Mouse (Mus musculus): ENCODE results near the gene Slc25a5. TPM values are rescaled to one million over a fixed set of nuclear protein-coding genes. Genes with fewer than 3 reads are reported as not detected.

Gene Slc25a5
- polyA plus RNA-seq (2015; fragmentation: Nextera tagmentation; extraction: Ambion mirVana) = 783 and 885 TPM in 2 replicates

GRCm38 (mm10) chrX:36795424-36796162, at the start of gene Slc25a5:
TSS of gene Slc25a5 (plus strand) at chrX:36795651.
- 21% methylated on average over 41 of the region's 41 CpGs for WGBS
- Histone ChIP-seq H3K4me1 (no peaks in the 10 kb centered on the region), H3K4me3 (replicated peaks) (peak within 1 kb of the TSS; percentile 66), H3K4me2 (peak within 1 kb of the TSS; percentile 59), H3K9ac (peak within 1 kb of the TSS; percentile 64), H3K27me3 (no peaks in the 10 kb centered on the region), H3K36me3 (peaks cover 12% of the 10 kb centered on the region), H3K9me3 (replicated peaks) (no peaks in the 10 kb centered on the region), H3K27ac (peak within 1 kb of the TSS; percentile 92)
- ATAC-seq (replicated peaks; ENCODE audit: low FRiP score) = peak; percentile 94

DNA sequence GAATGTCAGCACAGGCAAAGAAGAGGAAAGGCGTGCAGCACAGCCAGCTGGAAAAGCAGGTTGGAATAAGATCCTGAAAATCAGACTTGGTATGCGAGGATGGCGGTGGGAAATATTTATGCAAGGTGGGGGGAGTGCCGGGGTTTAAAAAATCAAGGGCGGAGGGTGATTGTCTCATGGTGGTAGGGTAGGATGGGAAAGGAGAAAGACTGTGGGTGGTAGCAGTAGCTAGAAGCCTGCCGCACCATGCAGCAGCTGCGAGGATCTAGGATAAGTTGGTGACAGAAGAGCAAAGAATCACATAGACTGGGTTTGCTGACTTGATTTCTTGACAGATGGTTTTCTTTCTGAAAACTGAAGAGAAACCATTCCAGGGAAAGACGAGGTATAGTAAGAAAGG, 48.7 kb upstream of the Slc25a5 start:
- WGBS = 76% methylated on average over 8 of the region's 8 CpGs
- ATAC-seq (replicated peaks; ENCODE audit: low FRiP score) = no peak
- H3K4me1 ChIP-seq = peaks cover 5% of the 10 kb centered on the region; the same call in 1 of the 2 replicates

DNA sequence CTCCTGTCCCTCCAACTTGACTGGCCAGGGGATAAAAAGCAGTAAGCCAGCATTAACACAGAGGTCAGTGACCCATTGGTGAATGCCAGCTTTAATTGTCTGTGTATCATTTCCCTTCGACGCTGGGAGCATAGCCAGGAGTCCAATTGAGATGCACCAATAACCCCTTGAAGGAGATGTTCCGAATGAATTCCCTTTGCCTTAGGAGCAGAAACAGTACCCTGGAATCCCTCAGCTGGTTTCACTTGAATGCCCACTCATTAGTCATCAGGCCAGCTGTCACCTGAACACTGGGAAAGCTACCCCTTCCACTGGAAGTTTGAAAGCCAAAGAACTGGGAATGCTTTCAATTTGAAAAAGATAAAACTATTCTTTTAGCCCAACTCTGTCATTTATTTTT, 46.9 kb upstream of the Slc25a5 start:
- Histone ChIP-seq H3K27me3 (no peaks in the 10 kb centered on the region), H3K4me3 (replicated peaks) (no peak overlapping the region), H3K4me2 (no peak overlapping the region), H3K9ac (no peak overlapping the region), H3K4me1 (peaks cover 5% of the 10 kb centered on the region; the same call in 1 of the 2 replicates), H3K36me3 (no peaks in the 10 kb centered on the region), H3K9me3 (replicated peaks) (no peaks in the 10 kb centered on the region), H3K27ac (no peak overlapping the region)
- WGBS = 59% methylated on average over 3 of the region's 3 CpGs
- peak; percentile 64 for ATAC-seq (replicated peaks; ENCODE audit: low FRiP score)

More for the DNA sequence above, 48.7 kb upstream of the Slc25a5 start:
- H3K4me2 ChIP-seq = no peak overlapping the region
- no peak overlapping the region for H3K4me3 ChIP-seq (replicated peaks)
- H3K27me3 ChIP-seq = no peaks in the 10 kb centered on the region
- no peak overlapping the region for H3K9ac ChIP-seq
- no peak overlapping the region for H3K27ac ChIP-seq
- H3K9me3 ChIP-seq (replicated peaks) = no peaks in the 10 kb centered on the region
- no peaks in the 10 kb centered on the region for H3K36me3 ChIP-seq

DNA sequence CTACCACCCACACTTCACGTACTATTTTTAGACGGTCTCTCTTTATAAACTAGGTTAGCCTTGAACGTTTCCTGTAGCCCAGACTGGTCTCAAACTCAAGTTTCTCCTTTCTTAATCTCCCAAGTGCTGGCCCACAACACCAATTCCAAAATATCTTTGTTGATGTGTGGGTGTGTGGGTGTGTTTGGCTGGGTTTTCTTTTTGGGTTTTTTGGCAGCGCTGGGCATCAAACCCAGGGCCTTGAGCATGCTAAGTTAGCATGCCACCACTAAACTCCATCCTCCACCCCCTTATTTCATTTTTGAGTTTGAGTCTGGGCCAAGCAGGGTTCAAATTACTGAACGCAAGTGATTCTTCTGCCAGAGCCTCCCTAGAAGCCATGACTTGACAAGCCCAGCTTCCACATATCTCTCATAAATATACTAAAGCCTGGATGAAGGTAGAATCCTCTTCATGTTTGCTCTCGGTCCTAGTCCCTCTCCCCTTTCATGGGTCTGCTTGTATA, 46.1 kb upstream of the Slc25a5 start:
- Histone ChIP-seq H3K4me1 (peaks cover 5% of the 10 kb centered on the region; the same call in 1 of the 2 replicates), H3K9me3 (replicated peaks) (no peaks in the 10 kb centered on the region), H3K4me2 (no peak overlapping the region), H3K36me3 (no peaks in the 10 kb centered on the region), H3K27ac (no peak overlapping the region), H3K27me3 (no peaks in the 10 kb centered on the region), H3K4me3 (replicated peaks) (no peak overlapping the region), H3K9ac (no peak overlapping the region)
- 66% methylated on average over 6 of the region's 6 CpGs for WGBS
- ATAC-seq (replicated peaks; ENCODE audit: low FRiP score) = no peak

DNA sequence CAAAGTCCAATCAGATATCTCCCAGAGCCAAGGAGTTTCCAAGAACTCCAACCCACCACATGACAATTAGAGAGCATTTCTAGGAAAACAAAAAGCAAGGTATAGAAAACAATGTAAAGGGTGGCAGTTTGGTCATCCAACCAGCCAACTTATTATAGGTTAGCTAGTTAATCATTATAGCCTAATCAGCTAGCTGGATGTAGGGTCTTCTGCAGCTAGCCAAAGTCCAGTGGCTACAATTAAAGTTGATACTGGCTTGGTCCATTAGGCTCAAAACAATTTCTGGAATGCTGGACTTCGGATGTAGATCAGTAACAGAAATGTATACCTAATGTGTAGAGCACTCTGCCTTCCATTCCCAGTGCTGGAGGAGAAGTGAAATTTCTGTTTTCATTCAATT, 44.9 kb upstream of the Slc25a5 start:
- Histone ChIP-seq H3K27ac (no peak overlapping the region), H3K4me2 (no peak overlapping the region), H3K27me3 (no peaks in the 10 kb centered on the region), H3K36me3 (no peaks in the 10 kb centered on the region), H3K9ac (no peak overlapping the region), H3K9me3 (replicated peaks) (no peaks in the 10 kb centered on the region), H3K4me1 (peaks cover 5% of the 10 kb centered on the region; the same call in 1 of the 2 replicates), H3K4me3 (replicated peaks) (no peak overlapping the region)
- WGBS = 54% methylated on average over 1 of the region's 1 CpGs
- ATAC-seq (replicated peaks; ENCODE audit: low FRiP score) = 0 out of 2 replicates have a peak, but pooled peaks have one; percentile 46

DNA sequence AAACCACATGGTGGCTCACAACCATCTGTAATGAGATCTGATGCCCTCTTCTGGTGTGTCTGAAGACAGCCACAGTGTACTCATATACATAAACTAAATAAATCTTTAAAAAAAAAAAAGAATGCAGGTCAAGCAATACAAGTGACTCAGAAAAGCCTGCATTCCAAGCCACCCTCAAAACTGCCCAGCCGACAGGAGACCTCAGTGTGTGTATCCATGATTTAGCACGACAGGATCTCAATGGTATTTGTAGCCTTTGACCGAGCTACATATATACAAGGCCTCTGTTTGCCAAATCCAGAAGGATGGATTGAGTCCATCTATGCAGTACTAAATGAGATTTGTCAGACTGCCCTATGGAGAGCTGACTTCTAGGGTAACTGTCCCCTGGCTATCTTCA, 42.9 kb upstream of the Slc25a5 start:
- Histone ChIP-seq H3K27me3 (no peaks in the 10 kb centered on the region), H3K36me3 (no peaks in the 10 kb centered on the region), H3K9me3 (replicated peaks) (no peaks in the 10 kb centered on the region), H3K4me1 (peaks cover 5% of the 10 kb centered on the region; the same call in 1 of the 2 replicates), H3K4me2 (no peak overlapping the region), H3K4me3 (replicated peaks) (no peak overlapping the region), H3K9ac (no peak overlapping the region), H3K27ac (no peak overlapping the region)
- no peak for ATAC-seq (replicated peaks; ENCODE audit: low FRiP score)
- WGBS = 82% methylated on average over 3 of the region's 3 CpGs

GRCm38 (mm10) chrX:36757796-36758472, 37.5 kb upstream of the Slc25a5 start:
- no peak for ATAC-seq (replicated peaks; ENCODE audit: low FRiP score)
- no peaks in the 10 kb centered on the region for H3K27me3 ChIP-seq
- no peak overlapping the region for H3K4me2 ChIP-seq
- no peak overlapping the region for H3K9ac ChIP-seq
- no peaks in the 10 kb centered on the region for H3K36me3 ChIP-seq
- no peaks in the 10 kb centered on the region for H3K4me1 ChIP-seq
- H3K9me3 ChIP-seq (replicated peaks) = no peaks in the 10 kb centered on the region
- no peak overlapping the region for H3K27ac ChIP-seq
- H3K4me3 ChIP-seq (replicated peaks) = no peak overlapping the region
- 80% methylated on average over 7 of the region's 7 CpGs for WGBS

DNA sequence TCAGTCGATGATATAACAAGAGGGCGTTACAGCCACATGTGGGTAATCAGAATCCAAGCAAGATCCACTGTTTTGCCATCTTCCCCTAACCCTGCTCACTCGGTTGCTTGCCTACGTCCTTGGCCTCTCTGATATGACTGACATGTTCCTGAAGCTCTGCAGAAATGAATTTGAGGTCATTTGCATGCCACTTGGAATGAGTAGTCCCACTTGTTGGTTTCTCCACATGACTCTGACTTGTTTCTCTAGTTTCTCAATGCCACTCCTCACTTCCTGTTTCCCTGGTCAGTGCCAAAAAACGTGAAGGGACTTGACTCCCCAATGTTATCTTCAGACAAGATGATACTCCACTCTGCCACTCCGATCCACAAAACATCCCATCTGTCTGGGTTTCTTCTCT, 36.9 kb upstream of the Slc25a5 start:
- WGBS = 69% methylated on average over 6 of the region's 6 CpGs

DNA sequence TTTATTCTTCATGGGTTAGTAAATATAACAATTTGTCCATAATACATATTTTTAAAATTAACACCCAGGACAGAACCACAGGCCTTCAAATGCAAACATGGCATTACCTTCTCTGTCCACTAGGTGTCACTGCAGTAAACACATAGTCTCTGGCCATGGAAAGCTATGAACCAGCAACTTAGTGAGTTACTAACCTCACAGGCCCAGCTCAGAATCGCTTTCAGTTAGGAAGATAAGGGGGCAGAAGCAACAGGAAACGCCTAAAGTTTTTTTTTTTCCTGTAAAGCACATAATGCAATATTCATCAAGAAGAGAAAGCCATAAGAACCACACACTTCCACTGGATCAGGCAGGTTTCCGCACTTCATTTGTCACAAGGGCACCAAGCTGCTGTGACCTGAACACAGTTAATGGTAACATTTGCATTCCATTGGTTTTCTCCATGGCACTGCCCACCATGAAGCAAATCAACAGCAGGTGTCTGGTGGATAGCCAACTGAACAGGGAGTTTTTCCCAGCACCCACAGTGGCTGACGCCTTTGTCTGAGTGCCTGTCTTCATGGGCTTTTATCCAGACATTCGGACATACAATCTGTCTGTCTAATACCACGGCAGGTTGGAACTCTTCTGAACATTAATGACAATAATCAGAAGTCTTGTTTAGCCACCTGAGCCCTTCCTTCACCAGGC, 34.4 kb upstream of the Slc25a5 start:
- no peak overlapping the region for H3K4me2 ChIP-seq
- no peak for ATAC-seq (replicated peaks; ENCODE audit: low FRiP score)
- 60% methylated on average over 6 of the region's 6 CpGs for WGBS
- H3K9me3 ChIP-seq (replicated peaks) = no peaks in the 10 kb centered on the region
- H3K4me3 ChIP-seq (replicated peaks) = no peak overlapping the region
- 0 out of 2 replicates have a peak overlapping the region, but pooled peaks have one; percentile 22 for H3K27ac ChIP-seq
- H3K9ac ChIP-seq = no peak overlapping the region
- H3K27me3 ChIP-seq = no peaks in the 10 kb centered on the region
- no peaks in the 10 kb centered on the region for H3K36me3 ChIP-seq
- H3K4me1 ChIP-seq = no peaks in the 10 kb centered on the region

More for the DNA sequence above, 36.9 kb upstream of the Slc25a5 start:
- Histone ChIP-seq H3K4me1 (no peaks in the 10 kb centered on the region), H3K9ac (no peak overlapping the region), H3K4me2 (no peak overlapping the region), H3K4me3 (replicated peaks) (no peak overlapping the region), H3K27ac (no peak overlapping the region), H3K27me3 (no peaks in the 10 kb centered on the region), H3K36me3 (no peaks in the 10 kb centered on the region), H3K9me3 (replicated peaks) (no peaks in the 10 kb centered on the region)
- ATAC-seq (replicated peaks; ENCODE audit: low FRiP score) = no peak

- 0 out of 2 replicates have a peak, but pooled peaks have one; percentile 43 for ATAC-seq (replicated peaks; ENCODE audit: low FRiP score)
- H3K27me3 ChIP-seq = no peaks in the 10 kb centered on the region
- H3K9me3 ChIP-seq (replicated peaks) = no peaks in the 10 kb centered on the region
- H3K4me2 ChIP-seq = no peak overlapping the region
- no peaks in the 10 kb centered on the region for H3K4me1 ChIP-seq
- WGBS = 72% methylated on average over 5 of the region's 5 CpGs
- no peak overlapping the region for H3K9ac ChIP-seq
- no peak overlapping the region for H3K4me3 ChIP-seq (replicated peaks)
- H3K36me3 ChIP-seq = no peaks in the 10 kb centered on the region
- H3K27ac ChIP-seq = 0 out of 2 replicates have a peak overlapping the region, but pooled peaks have one; percentile 41
These were observed 33.2 kb upstream of the Slc25a5 start for GRCm38 (mm10) chrX:36762289-36762688.

DNA sequence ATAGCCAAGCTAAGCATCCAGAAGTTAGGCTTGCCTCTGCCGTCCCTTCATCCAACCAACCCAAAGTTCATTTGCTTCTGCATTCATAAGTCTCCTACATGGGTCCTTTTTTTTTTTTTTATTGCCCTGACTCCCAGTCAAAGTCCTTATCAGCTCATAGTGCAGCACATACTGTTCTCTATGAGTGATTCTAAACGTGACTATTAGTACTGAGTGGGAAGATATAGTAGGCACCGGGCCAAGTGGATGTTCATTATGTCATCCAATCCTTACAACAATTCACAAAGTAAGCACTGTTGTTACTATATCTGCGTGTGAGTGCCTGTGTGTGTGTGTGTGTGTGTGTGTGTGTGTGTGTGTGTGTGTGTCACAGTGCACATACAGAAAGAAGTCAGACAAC, 32.6 kb upstream of the Slc25a5 start:
- Histone ChIP-seq H3K27ac (0 out of 2 replicates have a peak overlapping the region, but pooled peaks have one; percentile 41), H3K27me3 (no peaks in the 10 kb centered on the region), H3K9me3 (replicated peaks) (no peaks in the 10 kb centered on the region), H3K36me3 (no peaks in the 10 kb centered on the region), H3K4me2 (no peak overlapping the region), H3K4me3 (replicated peaks) (no peak overlapping the region), H3K9ac (no peak overlapping the region), H3K4me1 (no peaks in the 10 kb centered on the region)
- no peak for ATAC-seq (replicated peaks; ENCODE audit: low FRiP score)
- 72% methylated on average over 4 of the region's 4 CpGs for WGBS
